Mouse (Mus musculus): Measurements from ENCODE around the gene Slc16a7. TPM values are rescaled to one million over a fixed set of nuclear protein-coding genes. Genes with fewer than 3 reads are reported as not detected.

The Slc16a7 gene
- total and polyA plus RNA-seq, 2 experiments from 2014 or later = 7.6 to 90.8 TPM

DNA sequence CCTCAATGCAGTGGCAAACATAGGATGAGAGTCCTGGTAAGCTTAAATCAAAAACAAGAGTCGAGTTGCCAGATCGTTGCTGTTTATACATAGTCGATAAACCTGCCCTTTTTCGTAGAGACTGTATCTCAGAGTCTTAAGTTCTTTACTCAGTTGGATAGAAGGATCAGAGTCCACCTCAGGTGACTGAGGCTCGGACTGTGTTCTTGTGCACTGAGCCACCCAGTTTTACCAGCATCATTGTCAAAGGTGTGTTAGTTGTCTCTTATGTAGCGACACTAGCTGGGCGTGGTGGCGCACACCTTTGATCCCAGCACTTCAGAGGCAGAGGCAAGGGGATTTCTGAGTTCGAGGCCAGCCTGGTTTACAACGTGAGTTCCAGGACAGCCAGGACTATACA is 217.6 kb downstream of the Slc16a7 start:
- no peaks in the 10 kb centered on the region for H3K36me3 ChIP-seq (ENCODE audit: insufficient read depth, low read length)
- H3K27ac ChIP-seq = no peak overlapping the region
- TF ChIP-seq CTCF (IDR thresholded peaks at IDR 0.05; ENCODE audit: low read depth) = no peak
- no peaks in the 10 kb centered on the region for H3K4me1 ChIP-seq (ENCODE audit: insufficient read depth, low read length)
- ATAC-seq (no peak), DNase-seq (ENCODE audit: low spot score) (no peak)
- WGBS = 89% methylated on average over 10 of the region's 10 CpGs
- H3K4me3 ChIP-seq (ENCODE audit: low read length) = no peak overlapping the region
- H3K27me3 ChIP-seq (ENCODE audit: insufficient read depth, low read length) = no peaks in the 10 kb centered on the region
- H3K4me2 ChIP-seq (ENCODE audit: low read depth, low read length) = no peak overlapping the region
- no peaks in the 10 kb centered on the region for H3K9me3 ChIP-seq (ENCODE audit: low read length)
- H3K9ac ChIP-seq (replicated peaks; ENCODE audit: low read length) = no peak overlapping the region

DNA sequence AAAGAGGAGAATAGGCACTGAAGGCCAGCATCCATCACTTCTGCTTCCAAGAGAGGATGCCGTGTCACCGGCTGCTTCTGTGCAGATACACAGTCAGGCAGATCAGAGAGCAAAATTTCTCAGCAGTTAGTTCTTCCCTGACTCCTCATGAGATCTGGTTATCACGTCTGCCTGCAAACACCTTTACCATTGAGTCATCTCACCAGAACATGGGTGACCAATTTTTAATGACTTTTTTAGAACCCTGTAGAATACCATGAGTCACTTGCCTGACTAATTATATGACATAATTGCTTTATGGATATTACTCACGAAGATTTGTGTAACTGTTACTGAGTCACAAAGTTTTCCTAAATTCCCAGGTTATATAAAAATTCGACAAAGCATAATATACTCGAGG is 218.1 kb downstream of the Slc16a7 start:
- Histone ChIP-seq H3K4me1 (ENCODE audit: insufficient read depth, low read length) (no peaks in the 10 kb centered on the region), H3K4me3 (ENCODE audit: low read length) (no peak overlapping the region), H3K36me3 (ENCODE audit: insufficient read depth, low read length) (no peaks in the 10 kb centered on the region), H3K9me3 (ENCODE audit: low read length) (no peaks in the 10 kb centered on the region), H3K4me2 (ENCODE audit: low read depth, low read length) (no peak overlapping the region), H3K27ac (no peak overlapping the region), H3K27me3 (ENCODE audit: insufficient read depth, low read length) (no peaks in the 10 kb centered on the region), H3K9ac (replicated peaks; ENCODE audit: low read length) (no peak overlapping the region)
- 78% methylated on average over 6 of the region's 6 CpGs for WGBS
- TF ChIP-seq CTCF (IDR thresholded peaks at IDR 0.05; ENCODE audit: low read depth) = no peak
- DNase-seq (ENCODE audit: low spot score) (no peak), ATAC-seq (no peak)
